Mouse (Mus musculus) neutrophil, adult 65 days (primary cell): Measurements from ENCODE around the gene Mast1. TPM values are rescaled to one million over a fixed set of nuclear protein-coding genes. Genes with fewer than 3 reads are reported as not detected.

Experiments used
- total RNA-seq: library from RNA; stranded (reverse); gene quantifications from 2 replicates; pipeline ENCODE4 v1.2.4, GENCODE M21; 2023

Gene Mast1
- total RNA-seq: 0.09 and 0.70 TPM in 2 replicates

GRCm38 (mm10) chr8:84936962-84937546 is at the start of gene Mast1:
TSS of gene Mast1 (minus strand) at chr8:84937359.

GRCm38 (mm10) chr8:84978248-84978940 is 41.2 kb upstream of the Mast1 start, which contains the start of gene Junb:
TSS of gene Junb (minus strand) at chr8:84978718.

GRCm38 (mm10) chr8:84969241-84970134 is 32.3 kb upstream of the Mast1 start, which contains the start of the genes Gm49661, Prdx2 and Rnaseh2a:
TSS of gene Gm49661 (minus strand) at chr8:84969433.
TSS of gene Prdx2 (plus strand) at chr8:84969587.
TSS of gene Rnaseh2a (minus strand) at chr8:84969767.

GRCm38 (mm10) chr8:84946528-84947240 is 9.5 kb upstream of the Mast1 start, which contains the start of gene Rtbdn:
TSS of gene Rtbdn (plus strand) at chr8:84946991.

GRCm38 (mm10) chr8:84908421-84909161 is 28.6 kb downstream of the Mast1 start, which contains the start of gene Dnase2a:
TSS of gene Dnase2a (plus strand) at chr8:84908560.

GRCm38 (mm10) chr8:84901752-84902151 is 35.4 kb downstream of the Mast1 start, which contains the start of gene Klf1:
TSS of gene Klf1 (plus strand) at chr8:84901928.

GRCm38 (mm10) chr8:84893709-84894134 is 43.4 kb downstream of the Mast1 start, which contains the start of gene Gcdh:
TSS of gene Gcdh (minus strand) at chr8:84893921.

GRCm38 (mm10) chr8:84871376-84872308 is 65.5 kb downstream of the Mast1 start, which contains the start of gene Syce2:
TSS of gene Syce2 (plus strand) at chr8:84872111.

Other genes with a start within 250 kb of the Mast1 start
- gene Nacc1, start 249.5 kb downstream of the Mast1 start, total RNA-seq: 29.3 and 31.5 TPM in 2 replicates
- gene Lyl1, start 235.9 kb downstream of the Mast1 start, total RNA-seq: 72.0 and 81.6 TPM in 2 replicates
- 3.3 TPM in 2 replicates for gene G430095P16Rik, start 214.4 kb downstream of the Mast1 start, total RNA-seq
- 11.2 and 14.3 TPM in 2 replicates for gene Nfix, start 137.0 kb downstream of the Mast1 start, total RNA-seq
- gene Dand5, start 114.5 kb downstream of the Mast1 start, total RNA-seq: 0.38 and 1.1 TPM in 2 replicates
- gene Gadd45gip1, start 105.8 kb downstream of the Mast1 start, total RNA-seq: 4.2 and 5.3 TPM in 2 replicates
- 23.0 and 25.5 TPM in 2 replicates for gene Rad23a, start 96.7 kb downstream of the Mast1 start, total RNA-seq
- gene Calr, start 90.4 kb downstream of the Mast1 start, total RNA-seq: 301 and 316 TPM in 2 replicates
- gene Farsa, start 80.4 kb downstream of the Mast1 start, total RNA-seq: 26.9 and 37.7 TPM in 2 replicates
- 7.3 and 11.1 TPM in 2 replicates for gene Syce2, start 65.2 kb downstream of the Mast1 start, total RNA-seq
- gene Gcdh, start 43.4 kb downstream of the Mast1 start, total RNA-seq: 5.3 and 5.7 TPM in 2 replicates
- gene Klf1, start 35.4 kb downstream of the Mast1 start, total RNA-seq: 1.0 TPM in 1 of 2 replicates, not detected in the other
- gene Dnase2a, start 28.8 kb downstream of the Mast1 start, total RNA-seq: 15.4 and 20.9 TPM in 2 replicates
- not detected in 2 replicates for gene Rtbdn, start 9.6 kb upstream of the Mast1 start, total RNA-seq
- gene Gm49661, start 32.1 kb upstream of the Mast1 start, total RNA-seq: not detected in 2 replicates
- 32.5 and 39.5 TPM in 2 replicates for gene Prdx2, start 32.2 kb upstream of the Mast1 start, total RNA-seq
- 19.9 and 24.8 TPM in 2 replicates for gene Rnaseh2a, start 32.4 kb upstream of the Mast1 start, total RNA-seq
- gene Junb, start 41.4 kb upstream of the Mast1 start, total RNA-seq: 1,149 and 1,207 TPM in 2 replicates
- gene Hook2, start 53.2 kb upstream of the Mast1 start, total RNA-seq: 0.54 and 1.8 TPM in 2 replicates
- not detected in 2 replicates for gene Best2, start 77.2 kb upstream of the Mast1 start, total RNA-seq
- 53.9 and 55.6 TPM in 2 replicates for gene Asna1, start 87.9 kb upstream of the Mast1 start, total RNA-seq
- gene Trir, start 89.5 kb upstream of the Mast1 start, total RNA-seq: 154 and 161 TPM in 2 replicates
- gene Tnpo2, start 99.6 kb upstream of the Mast1 start, total RNA-seq: 28.2 and 28.5 TPM in 2 replicates
- 4.7 and 10.4 TPM in 2 replicates for gene Fbxw9, start 122.7 kb upstream of the Mast1 start, total RNA-seq
- not detected in 2 replicates for gene Gm5741, start 130.6 kb upstream of the Mast1 start, total RNA-seq
- gene Dhps, start 134.4 kb upstream of the Mast1 start, total RNA-seq: 37.9 and 52.8 TPM in 2 replicates
- 28.6 and 31.0 TPM in 2 replicates for gene Wdr83os, start 143.4 kb upstream of the Mast1 start, total RNA-seq
- 8.1 and 13.9 TPM in 2 replicates for gene Wdr83, start 143.9 kb upstream of the Mast1 start, total RNA-seq
- 289 and 376 TPM in 2 replicates for gene Man2b1, start 145.9 kb upstream of the Mast1 start, total RNA-seq
- gene Zfp791, start 185.7 kb upstream of the Mast1 start, total RNA-seq: not detected in 2 replicates
- not detected in 2 replicates for gene Cks1brt, start 214.6 kb upstream of the Mast1 start, total RNA-seq